Mouse (Mus musculus) gonadal fat pad, adult 2 months (tissue): ENCODE results near the gene Thsd1. TPM values are rescaled to one million over a fixed set of nuclear protein-coding genes. Genes with fewer than 3 reads are reported as not detected.
A peak's percentile ranks its signal among the peaks of the same experiment; 100 is the strongest.
"Not testable (repeated sequence)": the region's sequence is repeated elsewhere in the genome, so short reads cannot be mapped to it uniquely, and the experiment has no call there.

Experiments used
- DNase-seq: peaks from one replicate; pipeline ENCODE4 v3.0.0-alpha.2; 2012; ENCODE audit warnings: low read depth
- polyA plus RNA-seq: library from polyadenylated mRNA; depleted of rRNA; stranded (reverse); fragments of >200 nt; gene quantifications from 2 replicates; pipeline ENCODE4 v1.2.3, GENCODE M21; 2012; rRNA removed

The Thsd1 gene
- polyA plus RNA-seq, 1 experiment, result 4.6 TPM

DNA sequence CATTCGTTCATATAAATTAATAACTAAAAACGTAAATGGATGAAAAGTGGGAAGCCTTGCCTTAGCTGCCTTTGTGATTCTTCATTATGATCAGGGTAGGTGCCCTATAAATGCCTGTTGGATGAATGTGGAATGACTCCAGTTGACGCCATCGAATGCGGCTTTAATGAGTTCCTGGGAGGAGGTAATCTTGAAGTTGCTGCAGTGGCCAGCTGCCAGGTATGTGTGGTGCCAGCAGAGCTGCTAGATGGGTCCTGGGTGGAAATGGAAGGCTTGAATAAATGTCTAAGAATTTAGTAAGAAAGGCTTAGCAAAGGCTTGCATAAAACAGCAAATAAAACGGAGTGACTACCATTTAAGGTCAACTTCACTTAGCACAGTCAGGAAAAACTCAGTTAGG, 37.7 kb downstream of the Thsd1 start:
- peak; percentile 58 for DNase-seq

DNA sequence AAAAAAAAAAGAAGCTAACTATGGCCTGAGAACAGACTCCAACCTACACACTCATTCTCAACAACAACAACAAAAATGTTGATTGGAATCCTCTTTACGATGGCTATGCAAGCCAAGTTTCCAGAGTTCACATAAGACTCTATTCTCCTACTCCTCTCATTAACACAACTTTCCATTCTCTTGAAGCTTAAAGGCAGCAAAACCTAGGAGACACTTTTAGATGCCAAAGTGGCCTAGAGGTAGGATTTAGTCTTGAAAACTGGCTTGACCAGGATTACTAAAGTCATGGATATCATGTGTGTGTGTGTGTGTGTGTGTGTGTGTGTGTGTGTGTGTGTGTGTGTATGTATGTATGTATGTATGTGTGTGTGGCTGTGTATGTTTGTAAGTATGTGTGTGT, 38.1 kb downstream of the Thsd1 start:
- DNase-seq, result peak; percentile 73

DNA sequence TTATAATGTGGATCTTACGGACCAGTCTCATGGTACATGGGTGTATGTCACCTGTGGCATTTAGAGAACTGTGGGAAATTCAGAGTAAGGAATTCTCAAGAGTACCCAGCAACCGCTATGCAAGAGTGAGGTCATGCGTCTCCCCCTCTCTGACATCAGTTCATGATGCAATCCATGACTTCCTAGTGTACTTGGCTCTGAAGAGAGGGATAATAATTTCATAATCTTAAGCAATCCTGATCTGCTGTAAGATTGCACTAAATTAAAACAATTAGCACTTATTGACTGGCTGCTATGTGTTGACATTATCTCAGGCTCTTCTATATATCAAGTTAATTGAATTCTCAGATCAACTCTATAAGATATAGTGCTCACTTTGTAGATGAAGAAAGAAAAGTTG, 39.7 kb downstream of the Thsd1 start:
- peak; percentile 61 for DNase-seq

DNA sequence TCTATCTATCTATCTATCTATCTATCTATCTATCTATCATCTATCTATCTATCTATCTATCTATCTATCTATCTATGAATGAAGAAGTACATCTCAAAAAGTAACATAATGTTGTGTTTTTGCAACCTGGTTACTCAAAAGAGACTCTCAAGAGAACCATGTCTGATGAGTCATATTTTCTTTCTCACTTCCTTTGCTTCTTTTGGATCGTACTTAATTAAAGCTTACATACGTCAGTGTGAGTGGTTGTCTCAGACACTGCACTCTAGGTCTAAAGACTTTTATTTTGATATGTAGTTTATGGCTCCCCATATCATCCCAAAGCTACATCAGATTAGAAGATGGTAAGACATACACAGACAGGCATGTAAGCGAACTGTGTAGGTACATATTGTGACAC, 46.0 kb downstream of the Thsd1 start:
- DNase-seq, result no peak

DNA sequence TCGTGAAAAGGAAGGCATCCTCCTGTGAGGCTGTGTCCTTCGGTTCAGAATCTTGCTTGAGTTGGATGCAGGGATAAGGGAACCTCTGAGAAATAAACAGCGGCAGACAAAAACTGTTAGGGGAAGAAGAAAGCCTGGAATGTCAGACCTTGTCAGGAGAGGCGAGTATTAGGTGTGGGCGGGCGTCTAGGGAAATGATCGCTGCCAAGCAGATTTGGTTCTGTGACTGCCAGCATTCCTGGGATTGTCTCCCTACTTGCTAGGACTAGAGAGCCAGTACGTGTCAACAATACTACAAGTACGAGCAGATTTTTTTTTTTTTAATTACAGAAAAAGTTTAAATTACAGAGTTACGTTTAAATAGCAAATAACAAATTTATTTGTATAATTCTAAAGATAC, 47.5 kb downstream of the Thsd1 start:
- DNase-seq, result no peak

DNA sequence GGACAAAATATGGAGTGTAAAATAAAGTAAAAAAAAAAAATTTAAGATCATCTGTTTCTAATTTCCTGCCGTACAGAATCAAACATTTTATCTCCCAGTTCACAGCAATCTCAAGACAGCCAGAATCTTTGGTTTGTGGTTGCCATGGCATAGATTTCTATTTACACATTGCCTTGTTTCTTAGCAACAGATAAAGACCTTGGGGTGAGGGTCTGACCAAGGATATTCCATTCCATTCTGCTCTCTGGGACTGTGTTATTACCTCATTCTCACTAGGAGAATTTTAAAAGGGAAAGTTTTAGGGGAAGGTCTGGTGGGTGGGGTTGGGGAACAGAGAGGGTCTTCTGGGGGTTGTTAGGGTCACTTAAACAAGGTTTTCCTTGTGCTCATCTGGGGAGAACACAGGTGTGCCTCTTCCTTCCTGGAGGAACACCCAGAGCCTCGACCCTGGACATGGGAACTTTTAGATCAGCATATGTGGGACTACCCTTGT, 55.9 kb downstream of the Thsd1 start, which contains the start of gene Tpte:
Tpte (plus strand) TSS at position 443 of the 493 bp plus-strand sequence.
- DNase-seq, result no peak

DNA sequence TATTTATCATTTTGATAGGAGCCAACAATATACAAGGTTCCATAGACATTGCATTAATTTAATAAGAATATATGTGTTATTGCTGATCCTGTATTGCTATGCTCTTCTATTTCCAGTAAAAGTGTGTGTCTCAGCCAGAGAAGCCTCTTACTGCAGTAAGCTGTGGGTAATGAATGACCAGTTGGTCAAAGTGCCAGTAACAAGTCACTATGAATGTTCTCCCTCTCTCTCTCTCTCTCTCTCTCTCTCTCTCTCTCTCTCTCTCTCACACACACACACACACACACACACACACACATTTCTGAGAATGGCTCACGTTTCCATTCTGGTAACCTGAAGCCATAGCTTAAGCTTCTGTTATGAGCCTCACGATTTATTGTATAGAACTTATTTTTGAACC, 75.2 kb downstream of the Thsd1 start:
- DNase-seq, result no peak

DNA sequence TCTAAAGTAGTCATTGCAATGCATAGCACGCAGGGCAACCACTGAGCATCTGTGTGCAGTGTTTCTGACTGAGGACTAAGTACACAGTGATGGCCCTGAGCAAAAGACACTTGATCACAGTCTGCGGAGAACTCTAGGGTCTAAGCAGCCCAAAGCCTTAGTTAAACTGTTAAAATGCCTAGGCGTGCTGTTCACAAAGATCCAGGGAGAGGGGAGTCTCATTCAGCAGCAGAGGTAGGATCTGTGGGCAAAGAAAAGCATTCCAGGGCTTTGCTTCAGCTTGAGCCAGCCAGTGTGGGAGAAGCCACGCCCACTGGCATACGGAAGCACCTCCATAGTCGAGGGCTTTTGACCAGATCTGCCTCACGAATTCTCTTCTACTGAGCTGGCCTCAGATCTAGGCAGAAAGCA, 75.8 kb downstream of the Thsd1 start:
- DNase-seq, result no peak

DNA sequence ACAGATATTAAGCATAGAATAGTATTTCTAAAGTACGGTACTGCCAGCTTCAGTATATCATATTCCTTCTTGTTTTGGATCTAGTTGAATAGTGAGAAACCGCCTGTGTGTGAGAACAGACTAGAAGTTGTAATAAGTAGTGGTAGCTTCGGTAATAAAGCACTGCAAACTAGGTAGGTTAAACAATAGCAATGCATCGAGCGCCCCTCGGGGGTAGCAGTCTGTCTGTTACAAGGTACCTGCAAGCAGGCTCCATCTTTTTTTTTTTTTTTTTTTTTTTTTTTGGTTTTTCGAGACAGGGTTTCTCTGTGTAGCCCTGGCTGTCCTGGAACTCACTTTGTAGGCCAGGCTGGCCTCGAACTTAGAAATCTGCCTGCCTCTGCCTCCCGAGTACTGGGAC, 76.9 kb downstream of the Thsd1 start:
- not testable (repeated sequence) for DNase-seq

DNA sequence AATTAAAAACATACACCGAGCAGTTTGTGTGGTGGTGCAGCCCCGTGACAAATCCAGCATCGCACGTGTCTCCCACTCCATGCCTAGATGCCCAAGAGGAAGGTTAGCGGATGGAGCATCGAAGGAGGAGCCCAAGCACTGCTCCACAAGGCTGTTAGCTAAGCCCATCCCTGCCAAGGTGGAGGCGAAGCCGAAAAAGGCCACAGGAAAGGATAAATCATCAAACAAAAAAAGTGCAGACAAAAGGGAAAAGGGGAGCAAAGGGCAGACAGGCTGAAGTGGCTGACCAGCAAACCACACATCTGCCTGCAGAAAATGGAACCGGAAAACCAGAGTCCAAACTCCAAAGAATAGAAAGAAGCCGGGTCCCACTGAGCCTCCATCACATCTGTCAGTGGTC, 79.9 kb downstream of the Thsd1 start:
- DNase-seq, result no peak

Other genes with a start within 250 kb of the Thsd1 start
- gene Atp7b, start 167.0 kb upstream of the Thsd1 start, polyA plus RNA-seq, result 0.09 and 0.18 TPM in 2 replicates
- gene Alg11, start 166.6 kb upstream of the Thsd1 start, polyA plus RNA-seq, result 6.8 and 8.6 TPM in 2 replicates
- gene Nek5, start 102.3 kb upstream of the Thsd1 start, polyA plus RNA-seq, result 0.30 and 0.84 TPM in 2 replicates
- gene Nek3, start 60.9 kb upstream of the Thsd1 start, polyA plus RNA-seq, result 0.82 and 1.1 TPM in 2 replicates
- 0.84 and 1.00 TPM in 2 replicates for gene Ckap2, start 41.5 kb upstream of the Thsd1 start, polyA plus RNA-seq
- 9.2 and 10.3 TPM in 2 replicates for gene Vps36, start 34.5 kb upstream of the Thsd1 start, polyA plus RNA-seq
- not detected in 2 replicates for gene Tpte, start 56.1 kb downstream of the Thsd1 start, polyA plus RNA-seq
- gene Slc25a15, start 171.3 kb downstream of the Thsd1 start, polyA plus RNA-seq, result 4.8 and 6.0 TPM in 2 replicates
- 4.7 and 5.0 TPM in 2 replicates for gene Mrps31, start 184.0 kb downstream of the Thsd1 start, polyA plus RNA-seq